Mouse (Mus musculus) spleen, postnatal 4 days (tissue): ENCODE measurements around the gene Smarca5.

Experiments
- DNase-seq, 2 experiments: peaks; one replicate each; pipeline ENCODE4 v3.0.0; 2022; ENCODE audit warnings: low spot score in 2 of 2

Smarca5 gene

GRCm38 (mm10) chr8:80739155-80739924, at the start of gene Smarca5:
Smarca5 (minus strand) TSS chr8:80739497.
- peak; percentile 95 to 98 for DNase-seq

- no peak for DNase-seq
Observed at GRCm38 (mm10) chr8:80784559-80784958, 45.3 kb upstream of the Smarca5 start.

- DNase-seq, result no peak
Observed at GRCm38 (mm10) chr8:80783271-80783670, 44.0 kb upstream of the Smarca5 start.

- DNase-seq, result no peak
Observed at GRCm38 (mm10) chr8:80781338-80781737, 42.0 kb upstream of the Smarca5 start.

- DNase-seq, result no peak
Observed at GRCm38 (mm10) chr8:80780271-80780670, 41.0 kb upstream of the Smarca5 start.

- DNase-seq, result no peak
Observed at GRCm38 (mm10) chr8:80776436-80776835, 37.1 kb upstream of the Smarca5 start.

GRCm38 (mm10) chr8:80772732-80773460, 33.6 kb upstream of the Smarca5 start:
- no peak for DNase-seq

GRCm38 (mm10) chr8:80768451-80768850, 29.2 kb upstream of the Smarca5 start:
- DNase-seq, result no peak

GRCm38 (mm10) chr8:80753017-80753715, 13.9 kb upstream of the Smarca5 start:
- peak; percentile 70 to 87 for DNase-seq

- peak in 1 of 2 experiments; percentile 51 for DNase-seq
Observed at GRCm38 (mm10) chr8:80752429-80752828, 13.1 kb upstream of the Smarca5 start.

- peak in 1 of 2 experiments; percentile 38 for DNase-seq
Observed at GRCm38 (mm10) chr8:80749091-80749490, 9.8 kb upstream of the Smarca5 start.

- no peak for DNase-seq
Observed at GRCm38 (mm10) chr8:80739932-80740331, 635 bp upstream of the Smarca5 start.

- peak; percentile 59 to 83 for DNase-seq
Observed at GRCm38 (mm10) chr8:80738388-80739154, 726 bp downstream of the Smarca5 start.

GRCm38 (mm10) chr8:80738046-80738387, 1.3 kb downstream of the Smarca5 start:
- DNase-seq, result no peak

- DNase-seq, result no peak
Observed at GRCm38 (mm10) chr8:80732326-80732725, 7.0 kb downstream of the Smarca5 start.

GRCm38 (mm10) chr8:80714461-80714860, 24.8 kb downstream of the Smarca5 start:
- no peak for DNase-seq

- DNase-seq, result no peak
Observed at GRCm38 (mm10) chr8:80710670-80711400, 28.5 kb downstream of the Smarca5 start.

- DNase-seq, result peak; percentile 87 to 92
Observed at GRCm38 (mm10) chr8:80688141-80688540, 51.2 kb downstream of the Smarca5 start.

- DNase-seq, result peak in 1 of 2 experiments; percentile 29
Observed at GRCm38 (mm10) chr8:80683756-80684335, 55.5 kb downstream of the Smarca5 start.

- no peak for DNase-seq
Observed at GRCm38 (mm10) chr8:80682594-80682993, 56.7 kb downstream of the Smarca5 start.
